Mouse (Mus musculus) telencephalon, adult 2 months (tissue): Measurements from ENCODE around the gene Zfp28.
"Not testable (repeated sequence)": the region's sequence is repeated elsewhere in the genome, so short reads cannot be mapped to it uniquely, and the experiment has no call there.

Experiments used
- DNase-seq: peaks from one replicate; pipeline ENCODE4 v3.0.0-alpha.2; 2011; ENCODE audit warnings: low read depth, low spot score

The Zfp28 gene

GRCm38 (mm10) chr7:6383044-6383455, at the start of gene Zfp28:
TSS of gene Zfp28 (plus strand) at chr7:6383295.
- DNase-seq, result peak; percentile 92

GRCm38 (mm10) chr7:6339865-6340264, 43.2 kb upstream of the Zfp28 start:
- no peak for DNase-seq

- DNase-seq, result peak; percentile 90
Measured at GRCm38 (mm10) chr7:6343501-6344071, 39.5 kb upstream of the Zfp28 start, which contains the start of gene Gm3854. TSS of gene Gm3854 (plus strand) at chr7:6343759.

- no peak for DNase-seq
Measured at GRCm38 (mm10) chr7:6344124-6344523, 39.0 kb upstream of the Zfp28 start.

GRCm38 (mm10) chr7:6358121-6358520, 25.0 kb upstream of the Zfp28 start:
- no peak for DNase-seq

GRCm38 (mm10) chr7:6358937-6359590, 24.0 kb upstream of the Zfp28 start:
- DNase-seq, result peak; percentile 40

GRCm38 (mm10) chr7:6360477-6361060, 22.5 kb upstream of the Zfp28 start:
- DNase-seq, result no peak

GRCm38 (mm10) chr7:6361756-6362155, 21.3 kb upstream of the Zfp28 start:
- DNase-seq, result no peak

- DNase-seq, result peak; percentile 100
Measured at GRCm38 (mm10) chr7:6362268-6363046, 20.6 kb upstream of the Zfp28 start.

- DNase-seq, result peak; percentile 96
Measured at GRCm38 (mm10) chr7:6363047-6363488, 20.0 kb upstream of the Zfp28 start, which contains the start of gene Zfp78. TSS of gene Zfp78 (plus strand) at chr7:6363280.

- DNase-seq, result no peak
Measured at GRCm38 (mm10) chr7:6364761-6365160, 18.3 kb upstream of the Zfp28 start.

GRCm38 (mm10) chr7:6367185-6367584, 15.9 kb upstream of the Zfp28 start:
- DNase-seq, result no peak

GRCm38 (mm10) chr7:6368146-6368545, 14.9 kb upstream of the Zfp28 start:
- not testable (repeated sequence) for DNase-seq

- DNase-seq, result no peak
Measured at GRCm38 (mm10) chr7:6369460-6369859, 13.6 kb upstream of the Zfp28 start.

- DNase-seq, result no peak
Measured at GRCm38 (mm10) chr7:6372993-6373392, 10.1 kb upstream of the Zfp28 start.

- peak; percentile 92 for DNase-seq
Measured at GRCm38 (mm10) chr7:6378441-6378840, 4.7 kb upstream of the Zfp28 start.

GRCm38 (mm10) chr7:6381431-6381830, 1.7 kb upstream of the Zfp28 start:
- no peak for DNase-seq

GRCm38 (mm10) chr7:6384011-6384410, 916 bp downstream of the Zfp28 start:
- DNase-seq, result no peak

- DNase-seq, result no peak
Measured at GRCm38 (mm10) chr7:6386995-6387394, 3.9 kb downstream of the Zfp28 start.

GRCm38 (mm10) chr7:6388971-6389370, 5.9 kb downstream of the Zfp28 start:
- DNase-seq, result no peak

- no peak for DNase-seq
Measured at GRCm38 (mm10) chr7:6389449-6389848, 6.4 kb downstream of the Zfp28 start.
